Mouse (Mus musculus) brain, embryonic 14.5 days (tissue): ENCODE data around the gene Gm14137.

Experiments
- CTCF ChIP-seq: fragments of 200-500 bp; IDR thresholded peaks from 2 replicates; pipeline ENCODE4 v1.5.1; 2012; ENCODE audit warnings: inconsistent platforms, mild to moderate bottlenecking, moderate library complexity, borderline replicate concordance; ENCODE audit not compliant: insufficient read depth, insufficient read length; ENCODE audit errors: extremely low read depth
- POLR2A ChIP-seq: fragments of 200-500 bp; IDR thresholded peaks from 2 replicates; pipeline ENCODE4 v1.6.1; 2012; ENCODE audit warnings: mild to moderate bottlenecking, inconsistent platforms, borderline replicate concordance; ENCODE audit not compliant: poor library complexity, insufficient read depth, insufficient read length, severe bottlenecking; ENCODE audit errors: extremely low read depth

- TF ChIP-seq CTCF (no peak), POLR2A (no peak)
Measured at GRCm38 (mm10) chr2:119147775-119148174, 26.5 kb upstream of the Gm14137 start.
